Mouse (Mus musculus): ENCODE results near the gene Fubp3. TPM values are rescaled to one million over a fixed set of nuclear protein-coding genes. Genes with fewer than 3 reads are reported as not detected.

The Fubp3 gene
- polyA plus RNA-seq, 1 experiment from 2014 or later, result 86.0 TPM

DNA sequence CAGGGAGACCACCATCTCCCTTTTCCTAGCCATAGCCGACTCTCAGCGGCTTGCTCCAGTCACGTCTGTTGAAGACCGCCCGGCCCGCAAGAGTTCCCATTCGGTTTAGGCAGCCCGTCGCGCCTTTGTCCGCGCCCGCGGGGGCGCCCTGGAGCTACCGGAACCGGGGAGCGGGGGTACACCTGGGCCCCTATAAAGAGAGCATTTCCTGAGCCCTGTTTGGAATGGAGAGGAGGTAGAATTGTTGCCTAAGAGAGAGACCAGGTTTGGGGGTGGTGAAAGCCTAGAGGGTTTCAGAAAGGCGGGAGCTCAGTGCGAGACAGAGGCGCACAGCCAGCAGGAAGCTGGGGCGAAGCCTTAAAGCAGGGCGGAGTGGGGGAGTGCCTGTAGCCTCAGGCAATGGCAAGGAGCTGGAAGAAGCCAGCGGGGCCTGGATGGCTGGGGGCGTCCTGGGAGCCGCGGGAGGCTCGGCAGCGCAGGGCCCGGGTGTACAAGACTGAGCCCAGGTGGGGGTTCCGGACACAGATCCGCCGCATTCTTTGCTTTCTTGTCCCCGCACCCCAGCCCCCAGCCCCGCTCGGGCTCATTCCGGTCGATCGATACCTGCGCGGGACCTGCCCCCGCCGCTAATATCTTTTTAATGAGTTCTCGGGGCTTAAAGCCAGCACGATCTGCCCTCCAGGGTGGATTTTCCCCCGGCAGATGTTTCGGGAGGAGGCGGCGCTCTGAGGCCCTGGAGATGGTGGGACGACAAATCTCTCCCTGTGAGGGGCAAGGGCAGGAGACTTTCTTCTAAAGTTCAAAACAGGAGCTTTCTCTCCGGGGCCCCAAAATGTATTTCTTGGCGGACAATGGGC lies 63.1 kb downstream of the Fubp3 start:
- no peak for ATAC-seq (ENCODE audit: low FRiP score)
- Histone ChIP-seq H3K4me2 (replicated peaks) (peak overlapping the region; percentile 39), H3K9ac (0 out of 2 replicates have a peak overlapping the region, but pooled peaks have one; percentile 25), H3K27ac (no peak overlapping the region), H3K9me3 (replicated peaks) (no peaks in the 10 kb centered on the region), H3K36me3 (no peaks in the 10 kb centered on the region), H3K27me3 (peaks cover 100% of the 10 kb centered on the region), H3K4me1 (peaks cover 54% of the 10 kb centered on the region), H3K4me3 (peak overlapping the region; percentile 8)
- WGBS, result under 1% methylated on average over 50 of the region's 52 CpGs

GRCm38 (mm10) chr2:31636138-31636741 lies 63.8 kb downstream of the Fubp3 start:
- Histone ChIP-seq H3K36me3 (no peaks in the 10 kb centered on the region), H3K9ac (no peak overlapping the region), H3K4me3 (peak overlapping the region; percentile 8), H3K27me3 (peaks cover 99% of the 10 kb centered on the region), H3K27ac (no peak overlapping the region), H3K9me3 (replicated peaks) (no peaks in the 10 kb centered on the region), H3K4me1 (peaks cover 61% of the 10 kb centered on the region), H3K4me2 (replicated peaks) (peak overlapping the region; percentile 39)
- ATAC-seq (ENCODE audit: low FRiP score), result peak; percentile 38
- 1% methylated on average over 48 of the region's 48 CpGs for WGBS

DNA sequence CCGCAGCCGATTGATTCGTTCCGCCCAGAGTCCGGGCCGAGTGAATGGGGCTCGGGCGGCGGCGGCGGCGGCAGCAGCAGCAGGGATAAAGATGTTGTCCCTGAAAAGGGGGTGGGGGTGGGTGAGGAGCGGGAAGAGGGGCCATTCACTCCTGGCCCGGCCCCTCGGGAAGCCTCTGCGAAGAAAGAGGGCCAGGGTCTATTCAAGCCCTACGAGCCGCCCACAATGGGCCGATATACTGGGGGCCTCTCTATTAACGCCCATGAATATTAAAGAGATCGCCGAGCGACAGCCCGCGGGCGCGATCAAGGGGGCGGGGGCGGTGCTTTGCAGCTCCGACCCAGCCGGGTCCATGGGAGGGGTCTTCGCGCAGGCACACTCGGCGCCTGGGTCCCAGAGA lies 64.3 kb downstream of the Fubp3 start:
- H3K4me3 ChIP-seq, result peak overlapping the region; percentile 8
- no peak overlapping the region for H3K9ac ChIP-seq
- 0% methylated on average over 35 of the region's 35 CpGs for WGBS
- peak; percentile 85 for ATAC-seq (ENCODE audit: low FRiP score)
- H3K27me3 ChIP-seq, result peaks cover 99% of the 10 kb centered on the region
- no peaks in the 10 kb centered on the region for H3K36me3 ChIP-seq
- H3K9me3 ChIP-seq (replicated peaks), result no peaks in the 10 kb centered on the region
- peaks cover 62% of the 10 kb centered on the region for H3K4me1 ChIP-seq
- H3K4me2 ChIP-seq (replicated peaks), result peak overlapping the region; percentile 39
- no peak overlapping the region for H3K27ac ChIP-seq

DNA sequence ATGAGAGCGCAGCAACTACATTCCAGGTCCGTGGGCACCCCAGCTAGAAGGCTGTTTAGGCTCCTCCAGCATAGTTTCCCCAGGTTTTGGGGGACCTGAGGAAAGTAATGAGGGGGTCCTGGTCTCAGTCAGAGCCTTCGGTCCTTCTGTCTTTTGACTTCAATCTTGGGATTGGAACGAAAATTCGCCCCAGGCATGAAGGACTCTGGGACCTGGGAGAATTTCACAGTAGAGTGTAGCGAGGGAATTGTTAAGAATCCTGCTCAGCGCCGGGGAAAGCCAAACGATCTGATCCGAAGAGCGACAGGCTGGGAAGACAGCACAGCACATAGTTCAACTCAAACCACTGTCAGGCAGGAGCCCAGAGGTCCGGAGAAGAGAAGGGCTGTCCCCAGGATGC lies 64.9 kb downstream of the Fubp3 start:
- Histone ChIP-seq H3K27ac (no peak overlapping the region), H3K4me2 (replicated peaks) (peak overlapping the region; percentile 39), H3K27me3 (peaks cover 99% of the 10 kb centered on the region), H3K36me3 (no peaks in the 10 kb centered on the region), H3K9ac (peak overlapping the region; percentile 36; the same call in 1 of the 2 replicates), H3K4me1 (peaks cover 65% of the 10 kb centered on the region), H3K9me3 (replicated peaks) (no peaks in the 10 kb centered on the region), H3K4me3 (peak overlapping the region; percentile 8)
- ATAC-seq (ENCODE audit: low FRiP score), result no peak
- 1% methylated on average over 12 of the region's 12 CpGs for WGBS

GRCm38 (mm10) chr2:31637807-31638206 lies 65.4 kb downstream of the Fubp3 start:
- peak overlapping the region; percentile 36; the same call in 1 of the 2 replicates for H3K9ac ChIP-seq
- H3K27ac ChIP-seq, result no peak overlapping the region
- no peaks in the 10 kb centered on the region for H3K9me3 ChIP-seq (replicated peaks)
- H3K36me3 ChIP-seq, result no peaks in the 10 kb centered on the region
- peaks cover 65% of the 10 kb centered on the region for H3K4me1 ChIP-seq
- peaks cover 99% of the 10 kb centered on the region for H3K27me3 ChIP-seq
- ATAC-seq (ENCODE audit: low FRiP score), result no peak
- H3K4me2 ChIP-seq (replicated peaks), result peak overlapping the region; percentile 39
- H3K4me3 ChIP-seq, result peak overlapping the region; percentile 8
- WGBS, result under 1% methylated on average over 22 of the region's 22 CpGs

DNA sequence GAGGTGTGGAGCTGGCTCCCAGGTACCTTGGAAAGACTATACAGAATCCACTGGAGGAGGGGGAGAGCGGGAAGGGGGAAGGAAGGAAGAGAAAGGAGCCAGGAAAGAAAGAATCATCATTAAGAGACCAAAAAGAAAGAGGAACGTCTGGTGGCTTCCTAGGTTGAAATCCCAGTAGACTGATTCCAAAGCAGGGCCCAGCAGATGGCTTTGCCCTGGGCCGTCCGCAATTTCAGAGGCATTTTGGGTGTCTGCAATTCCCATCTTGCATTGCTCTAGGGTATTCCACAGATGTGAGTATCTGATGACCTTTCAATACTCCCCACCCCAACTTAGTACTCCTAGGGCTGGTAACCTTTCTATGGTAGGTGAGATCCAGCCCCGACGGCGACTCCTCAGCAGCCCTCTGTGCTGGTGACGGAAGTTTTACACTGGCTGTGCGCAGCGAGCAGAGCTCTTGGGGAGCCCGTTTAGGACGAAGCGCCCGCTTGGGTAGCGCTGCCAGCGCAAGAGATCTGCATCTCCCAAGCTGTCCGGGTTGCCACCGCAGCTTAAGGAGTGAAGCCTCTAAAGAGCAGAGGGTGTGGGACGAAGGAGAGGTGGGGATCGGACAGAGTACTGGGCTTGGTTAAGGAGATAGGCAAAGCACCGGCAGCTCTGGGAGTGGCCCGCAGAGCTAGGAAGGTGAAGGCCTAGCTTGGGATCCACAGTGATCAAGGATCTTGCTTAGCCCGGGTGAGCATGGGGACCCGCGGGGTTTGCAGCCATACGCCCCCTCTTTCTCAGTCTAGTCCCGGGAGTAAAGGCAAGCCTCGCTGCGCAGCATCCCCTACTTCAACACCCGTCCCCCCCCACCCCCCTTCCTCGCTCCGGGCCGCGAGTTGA lies 66.4 kb downstream of the Fubp3 start:
- peaks cover 65% of the 10 kb centered on the region for H3K4me1 ChIP-seq
- under 1% methylated on average over 31 of the region's 34 CpGs for WGBS

GRCm38 (mm10) chr2:31639466-31639760 lies 67.0 kb downstream of the Fubp3 start:
- no peak for ATAC-seq (ENCODE audit: low FRiP score)
- Histone ChIP-seq H3K9ac (0 out of 2 replicates have a peak overlapping the region, but pooled peaks have one; percentile 18), H3K4me3 (peak overlapping the region; percentile 19), H3K27me3 (peaks cover 99% of the 10 kb centered on the region), H3K27ac (no peak overlapping the region), H3K9me3 (replicated peaks) (no peaks in the 10 kb centered on the region), H3K36me3 (no peaks in the 10 kb centered on the region), H3K4me2 (replicated peaks) (peak overlapping the region; percentile 22), H3K4me1 (peaks cover 65% of the 10 kb centered on the region)
- WGBS, result under 1% methylated on average over 12 of the region's 13 CpGs

More for the DNA sequence above, 66.4 kb downstream of the Fubp3 start:
- peaks cover 99% of the 10 kb centered on the region for H3K27me3 ChIP-seq
- H3K4me2 ChIP-seq (replicated peaks), result peak overlapping the region; percentile 39
- 0 out of 2 replicates have a peak overlapping the region, but pooled peaks have one; percentile 19 for H3K4me3 ChIP-seq
- H3K36me3 ChIP-seq, result no peaks in the 10 kb centered on the region
- H3K9me3 ChIP-seq (replicated peaks), result no peaks in the 10 kb centered on the region
- no peak for ATAC-seq (ENCODE audit: low FRiP score)
- no peak overlapping the region for H3K27ac ChIP-seq
- H3K9ac ChIP-seq, result no peak overlapping the region

DNA sequence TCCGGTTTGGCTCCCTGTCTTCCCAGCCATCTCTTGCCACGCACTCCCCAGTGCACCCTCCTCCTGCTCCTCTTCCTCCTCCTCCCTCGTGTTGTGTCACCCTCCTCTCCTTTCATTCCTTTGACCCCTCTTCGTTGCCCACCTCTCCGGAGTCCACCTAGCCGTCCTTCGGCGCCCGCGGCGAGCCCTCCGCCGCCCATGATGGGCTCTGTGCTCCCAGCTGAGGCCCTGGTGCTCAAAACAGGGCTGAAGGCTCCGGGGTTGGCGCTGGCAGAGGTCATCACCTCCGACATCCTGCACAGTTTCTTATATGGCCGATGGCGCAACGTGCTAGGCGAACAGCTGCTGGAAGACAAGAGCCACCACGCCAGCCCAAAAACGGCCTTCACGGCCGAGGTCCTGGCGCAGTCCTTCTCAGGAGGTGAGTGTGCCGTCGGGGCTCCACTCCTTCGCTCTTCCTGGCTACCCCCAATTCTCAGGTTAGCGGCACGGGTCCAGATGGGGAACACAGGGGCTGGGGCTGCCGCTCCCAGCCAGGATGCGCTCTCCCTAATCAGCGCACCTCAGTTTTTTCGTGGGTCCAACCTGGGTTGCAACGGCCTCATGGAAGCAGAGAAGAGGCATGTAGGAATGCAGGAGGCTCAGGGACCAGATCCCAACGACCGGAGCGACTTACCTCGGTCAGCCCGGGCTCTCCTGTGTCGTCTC lies 67.6 kb downstream of the Fubp3 start, which contains the start of gene Prdm12:
Prdm12 (plus strand) TSS at position 137 of the 708 bp plus-strand sequence.
- no peaks in the 10 kb centered on the region for H3K36me3 ChIP-seq
- no peak within 1 kb of the TSS for H3K27ac ChIP-seq
- 0 out of 2 replicates have a peak within 1 kb of the TSS, but pooled peaks have one; percentile 18 for H3K9ac ChIP-seq
- 2% methylated on average over 41 of the region's 41 CpGs for WGBS
- H3K27me3 ChIP-seq, result peaks cover 99% of the 10 kb centered on the region
- peak within 1 kb of the TSS; percentile 19 for H3K4me3 ChIP-seq
- no peak for ATAC-seq (ENCODE audit: low FRiP score)
- H3K9me3 ChIP-seq (replicated peaks), result no peaks in the 10 kb centered on the region
- H3K4me2 ChIP-seq (replicated peaks), result peak within 1 kb of the TSS; percentile 22
- H3K4me1 ChIP-seq, result peaks cover 63% of the 10 kb centered on the region

GRCm38 (mm10) chr2:31640609-31641507 lies 68.4 kb downstream of the Fubp3 start:
- Histone ChIP-seq H3K9me3 (replicated peaks) (no peaks in the 10 kb centered on the region), H3K36me3 (no peaks in the 10 kb centered on the region), H3K4me1 (peaks cover 55% of the 10 kb centered on the region), H3K4me2 (replicated peaks) (peak overlapping the region; percentile 22; the same call in 1 of the 2 replicates), H3K9ac (no peak overlapping the region), H3K27ac (no peak overlapping the region), H3K4me3 (peak overlapping the region; percentile 19), H3K27me3 (peaks cover 99% of the 10 kb centered on the region)
- WGBS, result 1% methylated on average over 48 of the region's 48 CpGs
- ATAC-seq (ENCODE audit: low FRiP score), result peak; percentile 39; the same call in 1 of the 2 replicates

DNA sequence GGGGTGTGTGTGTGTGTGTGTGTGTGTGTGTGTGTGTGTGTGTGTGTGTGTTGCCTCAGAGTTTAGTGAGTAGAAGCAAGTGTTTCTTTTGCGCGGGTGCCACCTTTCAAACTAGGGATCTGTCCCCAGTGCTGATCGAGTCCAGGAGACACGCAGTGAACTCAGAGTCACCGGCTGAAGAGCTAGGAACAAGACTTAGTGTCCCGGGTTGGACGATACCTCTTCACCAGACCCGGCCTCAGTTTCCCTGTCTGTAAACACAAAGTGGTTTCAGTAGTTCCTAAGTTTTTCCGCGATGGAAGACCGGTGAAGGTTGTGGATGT lies 69.0 kb downstream of the Fubp3 start:
- peaks cover 49% of the 10 kb centered on the region for H3K4me1 ChIP-seq
- H3K4me3 ChIP-seq, result peak overlapping the region; percentile 19
- under 1% methylated on average over 11 of the region's 11 CpGs for WGBS
- peak overlapping the region; percentile 16; the same call in 1 of the 2 replicates for H3K4me2 ChIP-seq (replicated peaks)
- peaks cover 99% of the 10 kb centered on the region for H3K27me3 ChIP-seq
- no peaks in the 10 kb centered on the region for H3K36me3 ChIP-seq
- no peak overlapping the region for H3K27ac ChIP-seq
- H3K9ac ChIP-seq, result no peak overlapping the region
- ATAC-seq (ENCODE audit: low FRiP score), result no peak
- no peaks in the 10 kb centered on the region for H3K9me3 ChIP-seq (replicated peaks)

- Histone ChIP-seq H3K9ac (no peak overlapping the region), H3K27ac (no peak overlapping the region), H3K27me3 (peaks cover 99% of the 10 kb centered on the region), H3K4me3 (peak overlapping the region; percentile 19), H3K4me2 (replicated peaks) (peak overlapping the region; percentile 21; the same call in 1 of the 2 replicates), H3K9me3 (replicated peaks) (no peaks in the 10 kb centered on the region), H3K4me1 (peaks cover 44% of the 10 kb centered on the region), H3K36me3 (no peaks in the 10 kb centered on the region)
- 4% methylated on average over 18 of the region's 18 CpGs for WGBS
- no peak for ATAC-seq (ENCODE audit: low FRiP score)
Observed at GRCm38 (mm10) chr2:31641929-31642328, 69.5 kb downstream of the Fubp3 start.
